Mouse (Mus musculus): Measurements from ENCODE around the gene Cyth2. TPM values are rescaled to one million over a fixed set of nuclear protein-coding genes. Genes with fewer than 3 reads are reported as not detected.

Gene Cyth2
- total RNA-seq (2012; rRNA removed) (59.1 and 64.2 TPM in 2 replicates), total RNA-seq (2014; rRNA removed) (25.6 and 28.7 TPM in 2 replicates), polyA plus RNA-seq (2012; ENCODE audit: insufficient read length, low read depth) (59.4 and 75.4 TPM in 2 replicates)

- DNase-seq (ENCODE audit: extremely low read depth), result peak; percentile 99
- H3K79me2 ChIP-seq (replicated peaks; ENCODE audit: control insufficient read depth, extremely low read depth, insufficient read depth, poor library complexity, severe bottlenecking), result peaks cover 13% of the 10 kb centered on the region
- H3K9ac ChIP-seq (ENCODE audit: insufficient read depth, low read depth), result peak within 1 kb of the TSS; percentile 100
- H3K27me3 ChIP-seq (replicated peaks), result no peaks in the 10 kb centered on the region
- H3K27ac ChIP-seq (ENCODE audit: insufficient read depth, low read depth), result peak within 1 kb of the TSS; percentile 88
- H3K36me3 ChIP-seq (replicated peaks in 1 of 2; ENCODE audit: control insufficient read depth in 1 of 2, insufficient read depth in 1 of 2, low read length in 1 of 2), result peaks cover 38 to 59% of the 10 kb centered on the region in 2 experiments
- peak within 1 kb of the TSS; percentile 74 to 99 (median 82) for H3K4me3 ChIP-seq (replicated peaks in 1 of 3; ENCODE audit: low read depth in 2 of 3, low read length in 2 of 3, poor library complexity in 1 of 3)
- in situ Hi-C loops (cut with MboI; ENCODE audit: low pct_ligation_motif_present, low pct_unique_long_range_greater_than_20kb, low sequenced_read_pairs), result no loop called here
- H3K4me1 ChIP-seq (ENCODE audit: control insufficient read depth in 1 of 2, insufficient read depth in 2 of 2), result peaks cover 3 to 28% of the 10 kb centered on the region in 2 experiments; a peak in 3 of 4 replicates
- no peaks in the 10 kb centered on the region for H3K9me3 ChIP-seq (replicated peaks; ENCODE audit: low read length)
- dilution Hi-C loops (cut with MboI; ENCODE audit: extremely low pct_ligation_motif_present, extremely low pct_unique_long_range_greater_than_20kb, low sequenced_read_pairs), result no loop called here
- peak within 1 kb of the TSS; percentile 85 for H3K4me2 ChIP-seq (ENCODE audit: insufficient read depth, low read depth, poor library complexity, severe bottlenecking)
- TF ChIP-seq GABPA (IDR thresholded peaks at IDR 0.05; ENCODE audit: insufficient replicate concordance, low read depth, low read length) (no peak), MAZ (IDR thresholded peaks at IDR 0.05; ENCODE audit: low read depth, low read length) (no peak; the same call in 1 of the 2 replicates), USF1 (IDR thresholded peaks at IDR 0.05; ENCODE audit: low read depth, low read length) (no peak), ETS1 (conservative IDR thresholded peaks at IDR 0.05; ENCODE audit: low read depth, low read length) (no peak), E2F4 (IDR thresholded peaks at IDR 0.05; ENCODE audit: insufficient replicate concordance, low read depth, low read length) (no peak), CHD2 (IDR thresholded peaks at IDR 0.05; ENCODE audit: low read length) (peak; percentile 95), HCFC1 (IDR thresholded peaks at IDR 0.05; ENCODE audit: low read depth, low read length) (peak; percentile 62; the same call in 1 of the 2 replicates), ZNF384 (IDR thresholded peaks at IDR 0.05; ENCODE audit: low read depth, low read length) (no peak), TCF12 (IDR thresholded peaks at IDR 0.05; ENCODE audit: low read depth, low read length) (peak; percentile 62; the same call in 1 of the 2 replicates), MXI1 (IDR thresholded peaks at IDR 0.05; ENCODE audit: low read depth, low read length) (peak; percentile 66; the same call in 1 of the 2 replicates), JUN (IDR thresholded peaks at IDR 0.05; ENCODE audit: insufficient read depth, low read depth, low read length) (no peak), ZMIZ1 (IDR thresholded peaks at IDR 0.05; ENCODE audit: low read depth, low read length) (peak; percentile 70), BHLHE40 (IDR thresholded peaks at IDR 0.05; ENCODE audit: low read depth, low read length) (no peak), KAT2A (IDR thresholded peaks at IDR 0.05; ENCODE audit: insufficient replicate concordance, low read length) (no peak), NELFE (IDR thresholded peaks at IDR 0.05; ENCODE audit: low read depth, low read length) (peak; percentile 80), SMC3 (IDR thresholded peaks at IDR 0.05; ENCODE audit: low read depth, low read length) (no peak), USF2 (conservative IDR thresholded peaks at IDR 0.05; ENCODE audit: low read depth, low read length) (no peak), JUND (conservative IDR thresholded peaks at IDR 0.05; ENCODE audit: low read depth, low read length) (no peak), NRF1 (IDR thresholded peaks at IDR 0.05; ENCODE audit: low read depth, low read length) (peak; percentile 84), RAD21 (IDR thresholded peaks at IDR 0.05; ENCODE audit: low read depth, low read length) (no peak), CTCF (conservative IDR thresholded peaks at IDR 0.05 in 1 of 2, IDR thresholded peaks at IDR 0.05 in 1 of 2; ENCODE audit: low read depth in 2 of 2, low read length in 2 of 2) (no peak), ZKSCAN1 (IDR thresholded peaks at IDR 0.05; ENCODE audit: borderline replicate concordance, low read depth, low read length) (no peak), SIN3A (IDR thresholded peaks at IDR 0.05; ENCODE audit: low read length) (peak; percentile 26; the same call in 1 of the 2 replicates), TBP (conservative IDR thresholded peaks at IDR 0.05; ENCODE audit: low read depth, low read length) (peak; percentile 45; the same call in 1 of the 2 replicates), CHD1 (IDR thresholded peaks at IDR 0.05; ENCODE audit: low read depth, low read length) (no peak), UBTF (IDR thresholded peaks at IDR 0.05; ENCODE audit: low read depth, low read length) (no peak), POLR2AphosphoS2 (IDR thresholded peaks at IDR 0.05; ENCODE audit: low read depth, low read length) (peak; percentile 63; the same call in 1 of the 2 replicates), MAX (IDR thresholded peaks at IDR 0.05; ENCODE audit: low read length) (no peak), MEF2A (IDR thresholded peaks at IDR 0.05; ENCODE audit: borderline replicate concordance, low read depth, low read length) (0 out of 2 replicates have a peak, but pooled peaks have one; percentile 18), POLR2A (IDR thresholded peaks at IDR 0.05; ENCODE audit: low read depth, low read length) (peak; percentile 86), PAX5 (IDR thresholded peaks at IDR 0.05; ENCODE audit: low read length) (no peak), IRF4 (IDR thresholded peaks at IDR 0.05; ENCODE audit: low read depth, low read length) (peak; percentile 45), ZC3H11A (IDR thresholded peaks at IDR 0.05; ENCODE audit: low read depth, low read length) (no peak), MYC (IDR thresholded peaks at IDR 0.05; ENCODE audit: low read depth, low read length) (no peak), ELF1 (IDR thresholded peaks at IDR 0.05; ENCODE audit: low read depth, low read length) (peak; percentile 86), RCOR1 (conservative IDR thresholded peaks at IDR 0.05; ENCODE audit: low read depth, low read length) (no peak), MAFK (IDR thresholded peaks at IDR 0.05; ENCODE audit: insufficient replicate concordance, low read length) (no peak)
Measured at GRCm38 (mm10) chr7:45813787-45814779, at the start of gene Cyth2. Gene Cyth2 (minus strand): TSS chr7:45814581.

Measured in CH12.LX (cell line).